Mouse (Mus musculus): Measurements from ENCODE around the gene Vps41. TPM values are rescaled to one million over a fixed set of nuclear protein-coding genes. Genes with fewer than 3 reads are reported as not detected.

The Vps41 gene
- polyA plus RNA-seq, 1 experiment, result 9.7 TPM

GRCm38 (mm10) chr13:18743575-18744265 lies 26.6 kb downstream of the Vps41 start:
- 96% methylated on average over 16 of the region's 16 CpGs for WGBS
- DNase-seq (ENCODE audit: low read depth in 1 of 2, low spot score in 2 of 2), result no peak
- Histone ChIP-seq H3K4me1 (ENCODE audit: control insufficient read depth, insufficient read depth, insufficient read length) (no peaks in the 10 kb centered on the region), H3K27ac (ENCODE audit: insufficient read depth, low read length) (no peak overlapping the region), H3K4me3 (ENCODE audit: extremely low read depth, insufficient read depth, insufficient read length) (no peak overlapping the region), H3K27me3 (ENCODE audit: control insufficient read depth, insufficient read depth, low read length) (no peaks in the 10 kb centered on the region), H3K36me3 (ENCODE audit: control insufficient read depth, insufficient read depth, low read length) (peaks cover 10% of the 10 kb centered on the region)
- TF ChIP-seq POLR2A (IDR thresholded peaks at IDR 0.05; ENCODE audit: low read depth, low read length), result no peak
- TF ChIP-seq CTCF (IDR thresholded peaks at IDR 0.05; ENCODE audit: extremely low read depth, insufficient read depth, insufficient read length, insufficient replicate concordance), result no peak

GRCm38 (mm10) chr13:18744266-18744652 lies 27.2 kb downstream of the Vps41 start:
- no peak for DNase-seq (ENCODE audit: low read depth in 1 of 2, low spot score in 2 of 2)
- H3K27me3 ChIP-seq (ENCODE audit: control insufficient read depth, insufficient read depth, low read length), result no peaks in the 10 kb centered on the region
- TF ChIP-seq CTCF (IDR thresholded peaks at IDR 0.05; ENCODE audit: extremely low read depth, insufficient read depth, insufficient read length, insufficient replicate concordance), result no peak
- TF ChIP-seq POLR2A (IDR thresholded peaks at IDR 0.05; ENCODE audit: low read depth, low read length), result no peak
- no peak overlapping the region for H3K27ac ChIP-seq (ENCODE audit: insufficient read depth, low read length)
- peaks cover 10% of the 10 kb centered on the region for H3K36me3 ChIP-seq (ENCODE audit: control insufficient read depth, insufficient read depth, low read length)
- no peak overlapping the region for H3K4me3 ChIP-seq (ENCODE audit: extremely low read depth, insufficient read depth, insufficient read length)
- H3K4me1 ChIP-seq (ENCODE audit: control insufficient read depth, insufficient read depth, insufficient read length), result no peaks in the 10 kb centered on the region
- 86% methylated on average over 4 of the region's 4 CpGs for whole genome bisulfite sequencing

DNA sequence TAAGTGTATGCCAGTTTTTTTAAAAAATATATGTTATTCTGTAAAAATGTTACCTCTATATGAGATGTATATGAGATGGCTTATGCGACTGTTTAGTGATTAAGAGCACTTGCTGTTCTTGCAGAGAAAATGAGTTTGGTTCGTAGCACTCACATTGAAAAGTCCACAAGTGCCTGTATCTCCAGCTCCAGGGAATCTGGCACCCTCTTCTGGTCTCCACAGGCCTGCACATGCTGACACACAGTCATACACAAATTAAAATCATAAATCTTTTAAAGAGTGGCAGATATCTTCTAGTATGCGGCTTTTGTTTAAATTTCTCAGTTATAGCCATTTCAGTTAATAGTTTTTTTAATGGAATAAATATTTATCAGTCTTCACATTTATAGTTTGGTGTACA lies 40.9 kb downstream of the Vps41 start:
- TF ChIP-seq CTCF (IDR thresholded peaks at IDR 0.05; ENCODE audit: extremely low read depth, insufficient read depth, insufficient read length, insufficient replicate concordance) (no peak), POLR2A (IDR thresholded peaks at IDR 0.05; ENCODE audit: low read depth, low read length) (no peak)
- H3K27ac ChIP-seq (ENCODE audit: insufficient read depth, low read length), result no peak overlapping the region
- H3K36me3 ChIP-seq (ENCODE audit: control insufficient read depth, insufficient read depth, low read length), result no peaks in the 10 kb centered on the region
- DNase-seq (ENCODE audit: low read depth in 1 of 2, low spot score in 2 of 2), result no peak
- H3K4me3 ChIP-seq (ENCODE audit: extremely low read depth, insufficient read depth, insufficient read length), result no peak overlapping the region
- 89% methylated on average over 3 of the region's 3 CpGs for WGBS
- no peaks in the 10 kb centered on the region for H3K4me1 ChIP-seq (ENCODE audit: control insufficient read depth, insufficient read depth, insufficient read length)
- H3K27me3 ChIP-seq (ENCODE audit: control insufficient read depth, insufficient read depth, low read length), result no peaks in the 10 kb centered on the region

DNA sequence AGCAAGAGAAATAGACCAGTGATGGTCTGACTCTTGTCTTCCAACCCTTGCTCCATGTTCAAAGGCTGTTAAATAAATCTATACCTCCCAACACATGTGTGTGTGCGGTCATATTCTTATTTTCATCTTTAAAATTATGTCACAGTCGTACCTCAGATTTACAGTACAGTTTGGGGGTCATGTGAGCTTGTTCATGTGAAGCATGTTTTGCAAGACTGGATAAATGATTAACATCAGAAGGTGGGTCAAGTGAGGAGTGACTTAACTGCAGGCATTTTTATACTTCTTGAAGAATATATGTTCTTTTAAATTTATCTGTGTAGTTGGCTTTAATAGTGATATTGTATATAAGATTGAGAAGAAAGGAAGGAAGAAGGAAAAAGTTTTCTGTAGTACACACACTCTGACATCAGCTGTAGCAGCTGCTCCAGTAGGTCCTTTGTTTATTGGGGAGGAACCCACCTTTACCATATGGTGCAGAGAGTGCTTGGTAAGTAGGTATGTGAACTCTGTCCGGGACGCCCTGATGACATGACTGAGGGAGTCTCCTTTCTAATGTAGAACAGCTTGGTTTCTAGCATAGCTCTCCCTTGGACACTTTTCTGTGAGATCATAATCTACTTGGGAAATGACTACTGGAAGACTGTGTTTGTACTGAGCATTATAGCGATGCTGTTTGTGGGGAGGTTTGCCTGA lies 42.4 kb downstream of the Vps41 start:
- Histone ChIP-seq H3K4me1 (ENCODE audit: control insufficient read depth, insufficient read depth, insufficient read length) (no peaks in the 10 kb centered on the region), H3K27ac (ENCODE audit: insufficient read depth, low read length) (no peak overlapping the region), H3K27me3 (ENCODE audit: control insufficient read depth, insufficient read depth, low read length) (no peaks in the 10 kb centered on the region), H3K4me3 (ENCODE audit: extremely low read depth, insufficient read depth, insufficient read length) (no peak overlapping the region), H3K36me3 (ENCODE audit: control insufficient read depth, insufficient read depth, low read length) (no peaks in the 10 kb centered on the region)
- no peak for DNase-seq (ENCODE audit: low read depth in 1 of 2, low spot score in 2 of 2)
- 93% methylated on average over 5 of the region's 5 CpGs for WGBS
- TF ChIP-seq POLR2A (IDR thresholded peaks at IDR 0.05; ENCODE audit: low read depth, low read length), result no peak
- TF ChIP-seq CTCF (IDR thresholded peaks at IDR 0.05; ENCODE audit: extremely low read depth, insufficient read depth, insufficient read length, insufficient replicate concordance), result no peak

DNA sequence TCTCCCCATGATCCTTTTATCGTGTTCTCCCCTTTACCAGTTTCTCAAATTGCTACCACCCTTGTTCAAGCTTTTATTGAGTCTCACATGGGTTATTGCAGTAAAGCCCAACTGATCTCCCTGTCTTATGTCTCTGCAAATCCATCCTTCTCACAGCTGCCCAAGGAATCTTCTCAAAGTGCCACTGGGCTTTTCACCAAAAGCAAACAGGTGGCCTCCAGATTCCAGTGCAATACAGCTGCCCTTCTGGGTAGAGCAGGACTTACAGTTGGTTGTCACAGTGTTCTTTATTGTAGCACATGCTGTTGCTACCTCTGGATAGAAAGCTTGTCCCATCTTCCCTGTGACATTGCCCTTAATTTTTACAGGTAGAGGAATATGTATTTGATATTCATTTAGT lies 44.4 kb downstream of the Vps41 start:
- Histone ChIP-seq H3K27ac (ENCODE audit: insufficient read depth, low read length) (no peak overlapping the region), H3K4me3 (ENCODE audit: extremely low read depth, insufficient read depth, insufficient read length) (no peak overlapping the region), H3K27me3 (ENCODE audit: control insufficient read depth, insufficient read depth, low read length) (no peaks in the 10 kb centered on the region), H3K36me3 (ENCODE audit: control insufficient read depth, insufficient read depth, low read length) (no peaks in the 10 kb centered on the region), H3K4me1 (ENCODE audit: control insufficient read depth, insufficient read depth, insufficient read length) (no peaks in the 10 kb centered on the region)
- WGBS, result 90% methylated on average over 1 of the region's 1 CpGs
- no peak for DNase-seq (ENCODE audit: low read depth in 1 of 2, low spot score in 2 of 2)
- TF ChIP-seq POLR2A (IDR thresholded peaks at IDR 0.05; ENCODE audit: low read depth, low read length), result no peak
- TF ChIP-seq CTCF (IDR thresholded peaks at IDR 0.05; ENCODE audit: extremely low read depth, insufficient read depth, insufficient read length, insufficient replicate concordance), result no peak

DNA sequence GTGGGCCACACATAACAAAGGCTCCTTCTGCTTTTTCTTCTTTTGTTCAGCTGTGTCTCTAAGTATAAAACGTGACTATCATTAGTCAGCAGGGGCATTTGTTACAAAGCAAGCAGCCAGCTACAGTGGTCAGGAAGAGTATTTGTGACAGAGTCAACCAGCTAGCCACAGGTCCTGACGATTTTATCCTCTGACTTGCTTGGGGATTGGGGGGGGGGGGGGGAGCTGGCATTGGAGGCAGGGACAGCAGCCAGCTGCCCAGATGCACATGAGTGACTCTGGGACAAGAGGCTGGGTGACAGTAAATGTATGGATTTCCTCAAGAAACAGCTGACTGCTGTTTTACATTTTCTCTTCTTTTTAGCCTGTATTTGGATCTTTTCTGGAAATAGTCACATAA lies 50.8 kb downstream of the Vps41 start:
- TF ChIP-seq CTCF (IDR thresholded peaks at IDR 0.05; ENCODE audit: extremely low read depth, insufficient read depth, insufficient read length, insufficient replicate concordance) (no peak), POLR2A (IDR thresholded peaks at IDR 0.05; ENCODE audit: low read depth, low read length) (no peak)
- H3K27me3 ChIP-seq (ENCODE audit: control insufficient read depth, insufficient read depth, low read length), result no peaks in the 10 kb centered on the region
- 39% methylated on average over 2 of the region's 2 CpGs for WGBS
- DNase-seq (ENCODE audit: low read depth in 1 of 2, low spot score in 2 of 2), result no peak
- no peak overlapping the region for H3K27ac ChIP-seq (ENCODE audit: insufficient read depth, low read length)
- H3K4me1 ChIP-seq (ENCODE audit: control insufficient read depth, insufficient read depth, insufficient read length), result no peaks in the 10 kb centered on the region
- no peaks in the 10 kb centered on the region for H3K36me3 ChIP-seq (ENCODE audit: control insufficient read depth, insufficient read depth, low read length)
- no peak overlapping the region for H3K4me3 ChIP-seq (ENCODE audit: extremely low read depth, insufficient read depth, insufficient read length)

- H3K4me3 ChIP-seq (ENCODE audit: extremely low read depth, insufficient read depth, insufficient read length), result no peak overlapping the region
- H3K36me3 ChIP-seq (ENCODE audit: control insufficient read depth, insufficient read depth, low read length), result no peaks in the 10 kb centered on the region
- H3K27me3 ChIP-seq (ENCODE audit: control insufficient read depth, insufficient read depth, low read length), result no peaks in the 10 kb centered on the region
- H3K27ac ChIP-seq (ENCODE audit: insufficient read depth, low read length), result no peak overlapping the region
- WGBS, result 91% methylated on average over 3 of the region's 3 CpGs
- TF ChIP-seq POLR2A (IDR thresholded peaks at IDR 0.05; ENCODE audit: low read depth, low read length), result no peak
- TF ChIP-seq CTCF (IDR thresholded peaks at IDR 0.05; ENCODE audit: extremely low read depth, insufficient read depth, insufficient read length, insufficient replicate concordance), result no peak
- no peak for DNase-seq (ENCODE audit: low read depth in 1 of 2, low spot score in 2 of 2)
- H3K4me1 ChIP-seq (ENCODE audit: control insufficient read depth, insufficient read depth, insufficient read length), result no peaks in the 10 kb centered on the region
Measured at GRCm38 (mm10) chr13:18768495-18768894, 51.4 kb downstream of the Vps41 start.
